Mouse (Mus musculus) natural killer cell, adult 2 months (primary cell): ENCODE measurements around the gene Rasgef1b.

Experiments used
- DNase-seq, 2 experiments: peaks; one replicate each; pipeline ENCODE4 v3.0.0; 2022; ENCODE audit warnings: low spot score in 2 of 2

Gene Rasgef1b

GRCm38 (mm10) chr5:99292287-99292851 lies 436.5 kb downstream of the Rasgef1b start:
- DNase-seq: no peak

DNA sequence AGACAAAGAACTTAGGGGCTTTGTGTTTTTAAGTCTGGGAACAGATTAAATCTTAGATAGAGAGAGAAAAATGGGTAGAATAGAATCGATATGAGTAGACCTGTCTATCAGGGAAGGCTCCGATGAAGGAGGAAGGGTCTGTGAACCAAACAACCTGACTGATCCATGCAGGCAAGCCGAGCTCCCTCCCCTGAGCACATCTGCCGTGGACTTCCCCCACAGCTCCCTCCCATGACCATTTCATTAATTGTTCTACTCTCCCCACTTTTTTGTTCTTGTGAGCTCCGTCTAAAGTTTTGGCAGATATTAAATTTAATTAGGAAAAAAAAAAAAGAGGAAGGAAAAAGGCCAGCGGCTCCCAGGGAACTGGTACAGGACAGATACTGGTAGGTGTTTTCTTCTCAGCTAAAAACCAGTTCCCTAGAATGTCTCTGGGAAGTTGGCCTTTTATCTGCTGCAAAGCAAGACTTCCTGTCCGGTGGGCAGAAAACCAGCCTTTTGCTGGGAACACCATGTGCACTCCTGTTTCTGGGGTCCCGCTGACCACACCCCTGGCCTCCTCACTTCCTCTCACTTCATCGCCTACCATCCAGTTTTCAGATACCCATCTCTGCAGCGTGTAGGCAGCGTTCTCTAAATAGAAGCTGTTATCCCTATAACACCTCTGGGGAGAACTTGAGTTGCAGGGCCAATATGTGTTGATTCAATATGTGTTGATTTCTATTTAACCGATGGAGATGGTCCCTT lies 437.6 kb downstream of the Rasgef1b start:
- no peak for DNase-seq

- DNase-seq: no peak
Measured at GRCm38 (mm10) chr5:99288262-99288661, 440.6 kb downstream of the Rasgef1b start.

DNA sequence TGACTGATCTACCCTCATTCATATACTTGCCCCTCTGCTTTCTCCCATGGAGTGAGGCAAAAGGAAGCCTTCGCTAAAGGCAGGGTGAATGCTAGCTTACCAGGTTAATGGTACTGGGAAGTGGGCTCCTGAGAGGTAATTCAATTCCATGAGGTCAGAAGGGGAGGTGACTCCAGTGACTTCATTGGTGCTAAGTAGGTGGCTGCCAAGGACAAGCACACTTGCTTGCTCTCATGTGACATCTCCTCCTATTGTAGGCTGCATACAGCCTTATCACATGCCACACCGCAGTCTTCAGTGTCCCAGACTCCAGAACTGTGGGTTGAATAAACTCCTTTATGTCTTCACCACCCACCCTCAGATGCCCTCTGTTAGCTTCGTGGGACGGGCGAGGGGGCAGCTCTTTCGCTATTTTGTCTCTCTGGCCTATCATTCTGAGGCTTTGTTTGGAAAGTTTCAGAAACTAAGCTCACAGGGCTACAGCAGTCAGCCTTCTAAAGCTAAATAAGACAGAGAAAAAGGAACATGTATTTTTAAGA lies 441.1 kb downstream of the Rasgef1b start:
- no peak for DNase-seq

DNA sequence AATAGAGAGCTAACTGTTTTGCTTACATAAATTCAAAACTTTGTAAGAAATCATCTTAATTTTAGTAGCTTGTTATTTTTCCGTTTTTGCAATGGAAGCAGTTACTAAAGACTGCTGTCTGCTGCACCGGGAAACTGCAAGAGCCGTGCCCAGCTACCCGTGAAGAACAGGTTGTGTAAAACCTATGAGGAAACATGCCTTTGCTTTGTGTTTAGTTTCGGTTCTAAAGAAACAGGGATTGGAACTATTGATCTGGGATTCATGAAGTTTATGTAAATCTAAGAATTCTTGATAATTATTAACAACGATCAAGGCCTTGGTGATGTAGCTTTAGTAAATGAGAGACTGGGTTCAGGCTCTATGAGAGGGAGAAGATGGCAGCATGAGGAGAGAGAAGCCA lies 442.3 kb downstream of the Rasgef1b start:
- DNase-seq: no peak

GRCm38 (mm10) chr5:99286024-99286423 lies 442.8 kb downstream of the Rasgef1b start:
- DNase-seq: no peak

DNA sequence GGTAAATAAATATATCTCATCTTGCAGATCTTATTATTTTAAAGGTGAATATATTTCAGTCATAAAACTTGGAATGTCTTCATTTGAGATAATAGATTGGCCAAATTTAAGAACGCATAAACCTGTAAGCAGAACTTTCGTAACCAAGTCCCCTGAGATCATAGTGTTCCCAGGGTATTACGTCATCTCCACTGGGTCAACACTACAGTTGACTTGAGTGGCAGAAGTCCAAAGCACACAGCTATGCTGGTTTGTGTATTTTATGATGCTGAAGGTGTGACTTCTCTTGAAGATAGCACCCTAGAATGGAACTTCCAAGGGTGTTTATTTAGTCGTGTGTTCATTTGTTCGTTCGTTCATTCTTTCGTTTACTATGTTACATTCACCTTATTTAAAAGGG lies 444.5 kb downstream of the Rasgef1b start:
- no peak for DNase-seq

- no peak for DNase-seq
Measured at GRCm38 (mm10) chr5:99283636-99284035, 445.2 kb downstream of the Rasgef1b start.

DNA sequence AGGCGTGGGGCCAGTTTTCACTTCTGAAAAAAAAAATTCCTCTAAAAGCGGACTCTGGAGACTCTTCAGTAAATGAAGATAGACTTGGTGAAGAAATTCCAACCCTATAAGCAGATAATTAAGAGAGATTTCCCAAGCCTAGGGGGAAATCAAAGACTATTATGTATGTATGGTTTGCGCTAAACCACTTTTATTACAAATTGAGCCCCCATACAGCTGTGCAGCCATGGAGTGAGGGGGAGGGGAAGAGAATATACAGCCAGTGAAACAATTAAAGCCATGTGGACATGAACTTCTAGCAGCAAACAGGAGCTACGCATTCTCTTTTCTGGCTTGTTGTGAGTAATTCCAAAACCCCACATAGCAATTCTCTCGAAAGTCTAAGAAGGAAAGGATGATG lies 448.3 kb downstream of the Rasgef1b start:
- no peak for DNase-seq

GRCm38 (mm10) chr5:99279016-99279757 lies 449.7 kb downstream of the Rasgef1b start:
- no peak for DNase-seq

DNA sequence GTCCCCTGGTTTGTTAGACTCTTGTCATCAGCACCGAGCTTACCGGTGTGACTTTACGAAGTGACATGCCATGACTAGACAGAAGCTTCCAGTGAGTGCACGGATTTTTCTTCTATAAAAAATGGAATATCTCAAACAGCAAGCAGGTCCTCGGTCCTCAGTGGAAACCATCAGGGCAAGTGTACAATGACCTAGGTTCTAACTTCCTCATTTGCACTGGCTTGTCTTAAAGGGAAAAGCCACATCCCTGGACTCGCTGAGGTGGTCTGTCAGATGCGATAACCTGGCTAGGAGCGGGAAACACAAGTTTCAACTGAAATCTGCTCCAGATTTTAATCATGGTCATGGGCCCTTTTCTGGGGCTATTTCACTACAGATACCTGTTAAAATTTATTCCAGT lies 450.5 kb downstream of the Rasgef1b start:
- DNase-seq: no peak

DNA sequence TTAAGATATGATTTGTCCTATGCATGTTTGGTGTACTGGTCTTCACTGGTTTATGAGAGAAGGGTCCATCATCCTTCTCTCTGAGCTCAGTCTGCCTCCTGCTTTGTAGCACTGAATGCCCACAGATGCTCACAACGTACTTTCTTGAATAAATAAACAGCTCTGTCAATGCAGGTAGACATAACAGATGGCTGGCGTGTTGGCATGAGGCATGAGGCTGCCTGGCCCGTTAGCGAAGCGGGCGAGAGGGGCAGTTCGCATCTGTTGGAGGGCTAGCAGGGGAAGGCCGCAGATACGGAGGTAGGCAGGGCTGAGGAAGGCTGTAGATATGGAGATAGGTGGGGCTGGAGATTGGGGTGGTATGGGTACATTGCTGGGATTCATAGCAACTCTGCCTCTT lies 451.3 kb downstream of the Rasgef1b start:
- no peak for DNase-seq

DNA sequence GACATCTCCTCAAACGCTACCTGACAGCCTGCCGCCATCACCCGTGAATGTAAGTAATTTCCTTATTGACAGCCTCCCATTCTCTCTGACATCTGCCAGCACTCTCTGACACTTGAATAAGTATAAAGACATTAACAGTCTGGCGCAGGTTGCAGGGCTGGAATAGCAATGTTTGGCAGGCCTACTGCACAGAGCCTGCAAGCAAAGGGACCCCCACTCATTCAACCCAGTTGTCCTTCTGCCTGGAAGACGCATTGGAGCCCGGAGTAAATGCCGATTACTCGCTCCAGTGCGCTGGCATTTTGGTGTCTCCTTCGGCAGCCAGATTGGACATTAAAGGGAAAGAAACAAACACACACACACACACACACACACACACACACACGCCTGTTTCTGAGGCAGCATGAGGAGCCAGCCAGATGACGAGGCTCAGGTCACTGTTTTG lies 454.7 kb downstream of the Rasgef1b start:
- DNase-seq: no peak

DNA sequence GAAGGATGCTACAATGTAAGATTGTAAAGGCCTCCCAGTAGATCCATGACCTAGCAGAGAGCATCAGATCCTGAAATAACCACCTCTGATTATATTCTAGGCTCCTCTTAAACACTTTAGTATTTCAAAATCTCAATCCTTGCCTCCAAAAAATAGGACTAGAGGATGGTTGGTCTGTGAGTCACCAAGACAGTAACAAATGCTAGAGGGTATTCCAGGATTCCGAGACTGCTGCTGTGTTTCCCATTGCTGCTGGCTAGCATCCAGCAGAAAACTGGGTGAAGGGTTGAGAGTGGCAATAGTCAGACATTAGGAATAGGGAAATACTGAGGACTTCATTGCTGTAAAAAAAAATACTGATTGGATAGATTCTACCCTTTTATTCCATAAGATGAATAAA lies 457.3 kb downstream of the Rasgef1b start:
- no peak for DNase-seq

GRCm38 (mm10) chr5:99269131-99269530 lies 459.7 kb downstream of the Rasgef1b start:
- DNase-seq: no peak

- no peak for DNase-seq
Measured at GRCm38 (mm10) chr5:99267338-99267737, 461.5 kb downstream of the Rasgef1b start.

- DNase-seq: no peak
Measured at GRCm38 (mm10) chr5:99266301-99266700, 462.6 kb downstream of the Rasgef1b start.

- no peak for DNase-seq
Measured at GRCm38 (mm10) chr5:99262197-99262920, 466.5 kb downstream of the Rasgef1b start.

- no peak for DNase-seq
Measured at GRCm38 (mm10) chr5:99261121-99261724, 467.6 kb downstream of the Rasgef1b start.

- no peak for DNase-seq
Measured at GRCm38 (mm10) chr5:99258003-99258500, 470.8 kb downstream of the Rasgef1b start.
